Mouse (Mus musculus) heart, postnatal 4 days (tissue): ENCODE data around the gene Snhg11. TPM values are rescaled to one million over a fixed set of nuclear protein-coding genes. Genes with fewer than 3 reads are reported as not detected.

ENCODE experiments used
- total RNA-seq, 2 experiments: library from RNA; stranded (reverse); gene quantifications; 2 replicates each; pipeline ENCODE4 v1.2.3; 2021

The Snhg11 gene
- total RNA-seq, 2 experiments from 2014 or later, result 0.05 to 0.52 TPM

Other genes starting within 250 kb of the Snhg11 start
- gene Tgm2, start 229.2 kb upstream of the Snhg11 start, total RNA-seq, result 100 to 1,000 TPM; 254 to 273 TPM
- 1 to 10 TPM; 6.4 to 6.6 TPM for gene D630003M21Rik, start 146.4 kb upstream of the Snhg11 start, total RNA-seq
- gene Bpi, start 117.5 kb upstream of the Snhg11 start, total RNA-seq, result not detected
- 1 to 10 TPM; 6.3 to 6.6 TPM for gene Lbp, start 69.1 kb upstream of the Snhg11 start, total RNA-seq
- 10 to 100 TPM; 29.2 to 32.9 TPM for gene Ralgapb, start 34.2 kb downstream of the Snhg11 start, total RNA-seq
- 1 to 10 TPM in 1 of 2 experiments, under 1 TPM in 1; 0.61 to 1.1 TPM for gene Adig, start 127.0 kb downstream of the Snhg11 start, total RNA-seq
- gene Arhgap40, start 137.2 kb downstream of the Snhg11 start, total RNA-seq, result not detected
- gene Slc32a1, start 235.1 kb downstream of the Snhg11 start, total RNA-seq, result not detected
- 1 to 10 TPM; 9.0 to 9.4 TPM for gene Actr5, start 249.2 kb downstream of the Snhg11 start, total RNA-seq